Mouse (Mus musculus) brain, embryonic 14.5 days (tissue): Measurements from ENCODE around the gene Nt5c2.

Experiments
- CTCF ChIP-seq: fragments of 200-500 bp; IDR thresholded peaks from 2 replicates; pipeline ENCODE4 v1.5.1; 2012; ENCODE audit warnings: inconsistent platforms, mild to moderate bottlenecking, moderate library complexity, borderline replicate concordance; ENCODE audit not compliant: insufficient read depth, insufficient read length; ENCODE audit errors: extremely low read depth
- POLR2A ChIP-seq: fragments of 200-500 bp; IDR thresholded peaks from 2 replicates; pipeline ENCODE4 v1.6.1; 2012; ENCODE audit warnings: mild to moderate bottlenecking, inconsistent platforms, borderline replicate concordance; ENCODE audit not compliant: poor library complexity, insufficient read depth, insufficient read length, severe bottlenecking; ENCODE audit errors: extremely low read depth

DNA sequence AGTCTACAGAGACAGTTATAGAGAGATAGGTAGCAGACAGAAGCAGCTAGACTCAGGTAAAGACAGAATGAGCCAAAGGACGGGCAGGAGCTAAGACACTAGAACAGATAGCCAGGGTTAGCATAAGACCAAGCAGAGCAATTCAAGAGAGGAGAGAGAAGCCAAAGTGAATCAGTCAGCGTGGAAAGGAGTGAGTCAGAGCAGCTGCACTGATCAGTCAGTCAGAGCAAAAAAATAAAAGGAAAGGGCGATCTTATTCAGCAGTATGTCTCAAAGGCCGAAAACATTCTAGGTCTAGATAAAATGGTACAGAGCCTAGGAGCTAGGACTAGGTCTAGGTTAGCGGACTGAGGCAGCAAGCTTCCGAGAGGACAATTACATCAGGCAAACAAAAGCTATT lies 70.6 kb downstream of the Nt5c2 start:
- TF ChIP-seq CTCF (no peak), POLR2A (no peak)
